ENCODE assay signal across 8 mouse cellular contexts in the genomic region with DNA sequence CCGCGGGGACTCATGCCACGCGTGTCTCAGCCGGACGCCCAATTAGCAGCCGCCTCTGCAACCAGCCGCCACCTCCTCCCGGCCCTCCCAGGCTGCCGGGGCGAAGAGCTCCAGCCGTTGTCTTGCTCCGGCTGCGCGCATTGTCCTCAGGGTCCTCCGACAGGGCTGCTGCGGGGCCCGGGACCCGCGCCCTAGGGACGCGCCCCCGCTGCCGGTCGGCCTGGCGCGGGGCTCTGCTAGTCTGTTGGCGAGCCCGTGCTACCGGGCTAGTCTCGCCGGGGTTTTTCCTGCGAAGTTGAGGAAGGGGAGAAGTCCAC. TPM values are rescaled to one million over a fixed set of nuclear protein-coding genes. Genes with fewer than 3 reads are reported as not detected.
DNase-seq lines count a peak whose midpoint lies in the region; ATAC-seq lines count a peak whose summit lies in the region.

No protein-coding gene starts in this region.

- H3K4me2 ChIP-seq in heart, embryonic 11.5 days: peak overlapping the region; percentile 71
- H3K4me2 ChIP-seq in forebrain, embryonic 13.5 days: peak overlapping the region; percentile 78
- peak overlapping the region; percentile 98 for H3K4me2 ChIP-seq in liver, embryonic 13.5 days

- H3K4me1 ChIP-seq in heart, embryonic 11.5 days (ENCODE audit: control insufficient read depth, insufficient read depth, low read length): 0 out of 2 replicates have a peak, but pooled peaks cover 2% of the 10 kb centered on the region
- H3K4me1 ChIP-seq in forebrain, embryonic 13.5 days: peaks cover 34% of the 10 kb centered on the region
- H3K4me1 ChIP-seq in liver, embryonic 13.5 days (replicated peaks): peaks cover 55% of the 10 kb centered on the region

- no peak for DNase-seq in heart, postnatal 4 days
- no peak for DNase-seq in liver, embryonic 13.5 days
- DNase-seq in natural killer cell, adult 2 months (ENCODE audit: low spot score in 2 of 2): no peak
- DNase-seq in right cerebral cortex, adult 18-20 months: no peak
- no peak for DNase-seq in embryo, embryonic 11 days

- peak overlapping the region; percentile 87 for H3K4me3 ChIP-seq in heart, embryonic 11.5 days (ENCODE audit: low read depth, low read length)
- H3K4me3 ChIP-seq in forebrain, embryonic 13.5 days: peak overlapping the region; percentile 87
- peak overlapping the region; percentile 81 for H3K4me3 ChIP-seq in liver, embryonic 13.5 days (replicated peaks)

- under 1% methylated on average over 33 of the region's 33 CpGs for WGBS in heart, embryonic 11.5 days (ENCODE audit: insufficient replicate concordance)
- WGBS in forebrain, embryonic 13.5 days: under 1% methylated on average over 30 of the region's 33 CpGs
- WGBS in liver, embryonic 13.5 days (ENCODE audit: insufficient replicate concordance): under 1% methylated on average over 31 of the region's 33 CpGs

- no peaks in the 10 kb centered on the region for H3K36me3 ChIP-seq in heart, embryonic 11.5 days (ENCODE audit: control insufficient read depth, insufficient read depth, low read length)
- no peaks in the 10 kb centered on the region for H3K36me3 ChIP-seq in forebrain, embryonic 13.5 days (ENCODE audit: poor library complexity, severe bottlenecking)
- H3K36me3 ChIP-seq in liver, embryonic 13.5 days: no peaks in the 10 kb centered on the region

- H3K9me3 ChIP-seq in heart, embryonic 11.5 days (replicated peaks; ENCODE audit: control insufficient read depth, low read length): no peaks in the 10 kb centered on the region
- H3K9me3 ChIP-seq in forebrain, embryonic 13.5 days (replicated peaks): no peaks in the 10 kb centered on the region
- H3K9me3 ChIP-seq in liver, embryonic 13.5 days (replicated peaks): no peaks in the 10 kb centered on the region

- H3K27me3 ChIP-seq in heart, embryonic 11.5 days (ENCODE audit: control insufficient read depth, insufficient read depth, low read length): no peaks in the 10 kb centered on the region
- no peaks in the 10 kb centered on the region for H3K27me3 ChIP-seq in forebrain, embryonic 13.5 days
- no peaks in the 10 kb centered on the region for H3K27me3 ChIP-seq in liver, embryonic 13.5 days

- peak overlapping the region; percentile 69 for H3K27ac ChIP-seq in heart, embryonic 11.5 days (ENCODE audit: low read depth, low read length)
- H3K27ac ChIP-seq in forebrain, embryonic 13.5 days: peak overlapping the region; percentile 86
- H3K27ac ChIP-seq in liver, embryonic 13.5 days: peak overlapping the region; percentile 63

- ATAC-seq in heart, embryonic 11.5 days (replicated peaks; ENCODE audit: insufficient number of reproducible peaks, low FRiP score, low TSS enrichment): peak; percentile 12; the same call in 1 of the 2 replicates
- ATAC-seq in CD4-positive, CD25-positive, alpha-beta regulatory T cell, adult 4 months: peak; percentile 18
- peak; percentile 52 for ATAC-seq in forebrain, embryonic 13.5 days
- peak; percentile 33 for ATAC-seq in liver, embryonic 13.5 days (ENCODE audit: low read depth)

- H3K9ac ChIP-seq in heart, embryonic 11.5 days (ENCODE audit: low read depth, low read length): peak overlapping the region; percentile 86
- peak overlapping the region; percentile 93 for H3K9ac ChIP-seq in forebrain, embryonic 13.5 days
- H3K9ac ChIP-seq in liver, embryonic 13.5 days: peak overlapping the region; percentile 82

RNA-seq across cellular contexts. Expression of gene B430305J03Rik, which starts 1.1 kb away (rescaled TPM):
- polyA plus RNA-seq in heart, embryonic 11.5 days (2014; fragmentation: Nextera tagmentation; extraction: Ambion mirVana): not detected in 2 replicates
- total RNA-seq in heart, postnatal 4 days (2021): under 1 TPM; 0.16 to 0.31 TPM
- not detected for polyA plus RNA-seq in CD4-positive, CD25-positive, alpha-beta regulatory T cell, adult 4 months (2017; shearing (Covaris generic))
- polyA plus RNA-seq in forebrain, embryonic 13.5 days (2015; fragmentation: Nextera tagmentation; extraction: Ambion mirVana): not detected in 2 replicates
- polyA plus RNA-seq in liver, embryonic 13.5 days (2015; fragmentation: Nextera tagmentation; extraction: Ambion mirVana): not detected in 2 replicates

RNA-seq across cellular contexts. Expression of gene Rap2b, which starts 3.2 kb away (rescaled TPM):
- polyA plus RNA-seq in heart, embryonic 11.5 days (2014; fragmentation: Nextera tagmentation; extraction: Ambion mirVana): 7.4 and 7.5 TPM in 2 replicates
- total RNA-seq in heart, postnatal 4 days (2021): 1 to 10 TPM; 5.5 to 6.4 TPM
- 10 to 100 TPM; 13.5 to 17.8 TPM for polyA plus RNA-seq in CD4-positive, CD25-positive, alpha-beta regulatory T cell, adult 4 months (2017; shearing (Covaris generic))
- polyA plus RNA-seq in forebrain, embryonic 13.5 days (2015; fragmentation: Nextera tagmentation; extraction: Ambion mirVana): 13.7 and 14.8 TPM in 2 replicates
- 3.5 and 4.3 TPM in 2 replicates for polyA plus RNA-seq in liver, embryonic 13.5 days (2015; fragmentation: Nextera tagmentation; extraction: Ambion mirVana)
